Mouse (Mus musculus): Measurements from ENCODE around the gene Ccr4. TPM values are rescaled to one million over a fixed set of nuclear protein-coding genes. Genes with fewer than 3 reads are reported as not detected.

Ccr4 gene
- 0.09 and 0.14 TPM in 2 replicates for polyA plus RNA-seq (2012; rRNA removed)

- DNase-seq (ENCODE audit: low read depth) = no peak
These were observed at the start of gene Ccr4 for GRCm38 (mm10) chr9:114504816-114505215. Gene Ccr4, minus strand, starts transcription at chr9:114504916.

- no peak for DNase-seq (ENCODE audit: low read depth)
These were observed 49.1 kb upstream of the Ccr4 start for GRCm38 (mm10) chr9:114553828-114554227.

- DNase-seq (ENCODE audit: low read depth) = no peak
These were observed 45.3 kb upstream of the Ccr4 start for GRCm38 (mm10) chr9:114550033-114550432.

GRCm38 (mm10) chr9:114549117-114549516 lies 44.4 kb upstream of the Ccr4 start:
- no peak for DNase-seq (ENCODE audit: low read depth)

- no peak for DNase-seq (ENCODE audit: low read depth)
These were observed 43.8 kb upstream of the Ccr4 start for GRCm38 (mm10) chr9:114548496-114548895.

DNA sequence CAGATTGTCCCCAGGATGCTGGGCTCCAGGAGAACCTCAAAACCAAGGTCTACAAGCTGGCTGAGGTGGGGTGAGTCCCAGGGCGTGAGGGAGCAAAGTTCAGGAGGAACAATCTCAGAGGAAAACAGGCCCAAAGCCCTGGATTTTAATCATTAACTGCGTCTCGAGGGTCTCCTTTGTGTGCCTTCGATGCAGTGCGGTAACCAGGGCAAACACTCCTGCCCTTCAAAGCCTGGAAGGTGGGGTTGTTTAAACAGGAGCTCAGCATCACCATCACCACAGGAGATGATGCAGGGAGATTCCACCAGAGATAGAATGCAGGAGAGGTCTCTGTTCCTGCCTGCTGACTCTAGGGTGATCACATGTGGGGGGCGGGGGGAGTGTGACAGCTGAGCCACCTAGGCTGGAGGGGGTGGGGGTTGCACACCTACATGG lies 42.9 kb upstream of the Ccr4 start:
- no peak for DNase-seq (ENCODE audit: low read depth)

DNA sequence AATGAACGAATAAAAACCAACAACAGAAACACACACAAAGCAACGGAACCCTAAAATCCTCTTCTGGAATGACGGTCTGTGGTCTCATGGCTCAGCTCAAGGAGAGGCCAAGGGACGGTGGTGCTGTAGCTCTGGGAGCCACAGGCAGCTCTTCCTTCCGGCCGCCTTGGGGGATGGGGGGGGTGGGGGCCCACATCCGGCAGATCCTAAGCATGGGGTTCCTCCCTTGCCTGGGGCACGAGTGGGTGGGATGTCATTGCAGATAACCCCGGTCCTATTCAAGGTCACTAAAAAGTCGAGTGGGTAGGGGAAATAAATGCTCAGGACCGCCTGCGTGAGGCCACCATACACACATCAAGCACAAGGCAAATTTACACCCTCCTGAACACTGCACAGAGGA lies 42.0 kb upstream of the Ccr4 start:
- no peak for DNase-seq (ENCODE audit: low read depth)

DNA sequence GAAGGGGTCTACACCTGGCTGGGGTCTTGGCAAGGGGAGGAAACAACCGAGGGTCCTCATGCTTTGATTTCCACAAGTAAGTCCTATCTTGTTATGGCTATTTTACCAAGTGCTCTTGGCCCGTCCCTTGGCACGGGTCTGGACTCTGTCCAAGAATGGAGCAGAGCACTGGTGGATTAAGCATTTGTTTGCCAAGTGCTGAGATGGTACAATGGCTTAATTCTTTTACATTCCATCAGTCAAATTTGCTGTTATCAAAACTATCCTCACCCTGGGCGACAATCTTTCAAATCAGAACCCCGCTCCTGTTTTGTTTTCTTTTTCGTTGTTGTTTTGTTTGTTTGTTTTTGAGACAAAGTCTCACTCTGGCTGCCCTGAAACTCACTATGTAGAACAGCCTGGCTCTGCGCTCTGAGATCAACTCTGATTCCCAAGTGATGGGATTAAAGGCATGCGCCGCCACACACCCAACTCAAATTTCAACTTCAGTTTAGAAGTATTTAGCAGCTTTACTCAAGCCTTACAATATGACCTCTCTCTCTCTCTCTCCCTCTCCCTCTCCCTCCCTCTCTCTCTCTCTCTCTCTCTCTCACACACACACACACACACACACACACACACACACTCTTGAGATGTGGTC lies 40.2 kb upstream of the Ccr4 start:
- DNase-seq (ENCODE audit: low read depth) = no peak

GRCm38 (mm10) chr9:114543882-114544753 lies 39.4 kb upstream of the Ccr4 start:
- DNase-seq (ENCODE audit: low read depth) = no peak

DNA sequence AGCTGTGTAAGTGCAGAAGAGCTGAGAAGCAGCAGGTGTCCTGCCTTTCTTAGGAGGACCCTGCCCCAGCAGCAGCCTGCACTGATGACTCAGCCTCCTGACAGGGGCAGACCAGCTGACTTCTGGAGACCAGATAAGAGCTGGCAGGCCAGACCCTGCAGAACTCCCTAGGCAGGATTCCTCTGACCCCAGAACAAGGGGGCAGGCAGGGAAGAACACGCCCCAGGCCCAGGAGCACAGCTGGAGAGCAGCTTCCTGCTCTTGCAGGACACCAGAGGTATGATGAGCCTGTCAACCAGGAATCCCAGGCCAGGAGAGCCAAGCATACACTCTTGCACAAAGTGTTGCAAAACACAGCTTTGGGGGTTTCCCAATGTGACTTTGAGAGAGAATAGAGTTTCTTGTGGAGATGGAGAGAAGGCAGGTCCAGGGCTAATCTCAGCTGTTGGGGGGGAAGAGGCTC lies 36.6 kb upstream of the Ccr4 start:
- peak; percentile 27 for DNase-seq (ENCODE audit: low read depth)

- no peak for DNase-seq (ENCODE audit: low read depth)
These were observed 34.4 kb upstream of the Ccr4 start for GRCm38 (mm10) chr9:114538996-114539563.

DNA sequence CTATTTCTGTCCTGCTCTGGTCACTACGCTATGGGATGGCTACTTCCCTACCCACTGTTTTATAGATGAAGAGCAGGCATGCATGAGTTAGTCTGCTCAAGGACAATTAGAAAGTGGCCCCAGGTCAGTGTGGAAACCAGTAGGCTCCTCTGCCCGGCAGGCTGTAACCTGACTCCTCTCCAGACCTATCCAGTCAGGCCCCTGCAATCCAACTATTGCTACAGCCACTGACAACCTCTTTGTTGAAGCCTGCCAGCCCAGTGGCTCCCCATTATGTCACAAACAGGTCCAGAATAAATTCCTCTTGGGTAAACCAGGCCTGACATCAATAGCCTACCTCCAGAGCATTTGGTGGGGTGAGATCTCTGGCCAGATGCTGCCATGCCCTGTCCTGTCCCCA lies 31.9 kb upstream of the Ccr4 start:
- no peak for DNase-seq (ENCODE audit: low read depth)

DNA sequence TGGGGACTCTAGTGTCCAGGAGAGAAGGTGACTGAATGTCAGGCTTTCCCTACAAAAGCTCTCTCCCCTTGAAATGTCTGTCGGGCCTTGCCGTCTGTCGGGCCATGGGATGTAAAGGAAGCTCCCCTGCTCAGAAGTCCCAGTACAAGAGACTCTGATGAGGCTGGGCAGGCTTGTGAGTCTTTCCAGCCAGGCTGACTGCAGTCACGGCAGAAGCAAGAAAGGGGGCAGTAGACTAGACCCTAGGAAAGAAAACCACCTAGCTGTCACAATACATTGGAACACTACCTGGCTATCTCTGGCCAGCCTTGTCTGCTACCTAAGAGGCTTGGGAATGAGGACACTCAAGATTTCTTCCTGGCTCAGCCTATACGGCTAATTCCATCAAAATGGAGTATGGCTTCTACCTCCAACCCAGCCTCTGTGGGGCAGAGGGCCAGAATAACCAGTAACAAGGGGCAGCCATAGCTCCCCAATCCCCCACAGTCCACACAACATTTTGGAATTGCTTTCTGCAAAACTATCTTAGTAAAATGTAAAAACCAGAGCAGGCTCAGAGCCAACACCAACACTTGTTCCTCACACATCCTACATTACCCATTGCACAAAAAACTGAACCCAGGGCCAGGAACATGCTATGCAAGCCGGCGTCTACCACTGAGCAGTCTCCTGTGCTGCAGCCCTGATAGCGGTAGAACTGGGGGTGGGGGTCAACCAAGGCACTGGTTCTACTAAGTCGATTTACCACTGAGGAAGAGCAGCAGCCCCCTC lies 30.2 kb upstream of the Ccr4 start:
- no peak for DNase-seq (ENCODE audit: low read depth)

DNA sequence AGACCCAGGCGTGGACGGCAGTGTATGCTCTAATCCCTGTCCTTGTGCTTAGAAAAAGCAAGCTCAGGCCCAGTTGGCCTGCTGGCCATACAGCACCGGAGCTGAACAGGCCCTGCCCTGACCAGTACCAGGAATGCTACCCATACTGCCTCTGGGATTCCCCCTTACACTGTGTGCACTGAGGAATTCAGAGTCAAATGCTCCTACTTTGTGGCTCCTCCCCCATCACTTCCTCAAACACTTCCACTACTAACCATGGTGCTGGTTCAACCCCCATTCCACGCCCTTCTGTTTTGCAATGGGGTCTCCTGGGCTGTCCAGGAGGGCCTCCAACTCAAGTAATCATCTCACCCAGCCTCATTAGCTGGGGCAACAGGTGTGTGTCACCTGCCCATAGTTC lies 29.1 kb upstream of the Ccr4 start:
- no peak for DNase-seq (ENCODE audit: low read depth)

DNA sequence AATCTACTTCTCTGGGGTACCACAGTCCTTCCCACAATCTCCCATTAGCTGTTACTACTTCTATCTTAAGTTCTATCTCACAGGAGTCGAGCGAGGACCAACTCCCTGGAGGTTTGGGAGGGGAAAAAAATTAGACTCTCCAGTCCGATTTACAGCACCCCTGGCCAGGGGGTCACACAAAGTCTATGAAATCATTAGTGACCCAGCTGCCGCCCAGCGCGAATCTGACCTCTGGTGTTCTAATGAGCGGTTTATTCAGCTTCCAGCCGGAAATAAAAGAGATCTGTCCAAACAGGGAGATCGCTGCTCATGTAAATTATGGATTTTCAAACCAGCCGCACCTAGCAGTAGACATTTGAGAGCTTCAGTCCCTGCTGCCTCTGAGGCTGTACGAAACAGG lies 26.6 kb upstream of the Ccr4 start:
- no peak for DNase-seq (ENCODE audit: low read depth)

GRCm38 (mm10) chr9:114528680-114529048 lies 23.9 kb upstream of the Ccr4 start:
- DNase-seq (ENCODE audit: low read depth) = no peak

- DNase-seq (ENCODE audit: low read depth) = no peak
These were observed 23.4 kb upstream of the Ccr4 start for GRCm38 (mm10) chr9:114527992-114528679.

- no peak for DNase-seq (ENCODE audit: low read depth)
These were observed 22.4 kb upstream of the Ccr4 start for GRCm38 (mm10) chr9:114527085-114527484.

DNA sequence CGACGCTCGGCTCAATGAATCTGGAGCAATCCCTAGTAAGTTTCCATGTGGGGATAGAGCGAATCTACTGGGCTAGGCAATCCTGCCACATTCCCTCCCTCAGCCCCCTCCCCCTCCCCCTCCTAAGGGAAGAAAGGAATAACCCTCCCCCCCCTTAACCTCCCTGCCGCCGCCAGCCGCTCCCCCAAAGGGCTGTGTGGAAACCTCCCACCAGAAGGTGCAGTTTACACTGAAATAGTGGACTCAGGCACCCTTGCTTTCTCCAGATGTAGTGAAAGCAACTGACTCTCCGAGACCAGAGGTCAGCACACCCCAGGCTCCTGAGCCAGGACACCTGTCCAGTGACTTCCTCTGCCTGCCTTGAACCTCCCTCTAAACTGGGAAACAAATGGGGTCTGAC lies 21.9 kb upstream of the Ccr4 start:
- DNase-seq (ENCODE audit: low read depth) = no peak

GRCm38 (mm10) chr9:114525891-114526290 lies 21.2 kb upstream of the Ccr4 start:
- DNase-seq (ENCODE audit: low read depth) = no peak

DNA sequence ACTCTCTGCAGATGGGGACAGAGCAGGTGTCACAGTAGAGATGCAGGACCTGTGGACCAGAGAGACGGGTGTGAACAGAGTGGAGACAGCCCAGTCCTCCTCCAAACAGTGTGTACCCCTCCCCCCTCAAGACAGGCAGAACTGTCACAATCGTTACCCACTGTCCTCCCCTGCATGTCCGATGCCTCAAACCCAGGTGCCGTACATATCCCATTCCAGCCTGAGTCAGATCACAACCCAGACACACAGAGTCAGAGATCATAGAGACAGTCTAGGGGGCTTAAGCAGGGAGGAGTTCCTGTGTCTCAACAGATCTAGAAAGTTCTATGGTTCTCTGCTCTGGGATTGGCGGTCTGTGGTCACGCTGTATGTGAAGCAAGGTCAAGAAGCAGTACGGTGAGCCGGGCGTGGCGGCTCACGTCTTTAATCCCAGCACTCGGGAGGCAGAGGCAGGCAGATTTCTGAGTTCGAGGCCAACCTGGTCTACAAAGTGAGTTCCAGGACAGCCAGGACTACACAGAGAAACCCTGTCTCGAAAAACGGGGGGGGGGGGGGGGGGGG lies 20.4 kb upstream of the Ccr4 start:
- no peak for DNase-seq (ENCODE audit: low read depth)
